Mouse (Mus musculus) stomach, postnatal 0 days (tissue): ENCODE data around the gene Ift80.

Source experiments
- CTCF ChIP-seq: IDR thresholded peaks from 2 replicates; pipeline ENCODE4 v1.5.1; 2016; ENCODE audit warnings: antibody characterized with exemption, low read depth, mild to moderate bottlenecking, moderate library complexity
- EP300 ChIP-seq: optimal IDR thresholded peaks from 2 replicates; pipeline ENCODE3; 2016; ENCODE audit warnings: antibody characterized with exemption

- TF ChIP-seq CTCF (no peak), EP300 (no peak)
These were observed 28.6 kb downstream of the Ift80 start for GRCm38 (mm10) chr3:68975533-68976490.
